In genomic region chr8:94566446-94567158, GRCm38 (mm10) we compare ENCODE assay signal across 12 mouse cellular contexts. TPM values are rescaled to one million over a fixed set of nuclear protein-coding genes. Genes with fewer than 3 reads are reported as not detected.
A peak's percentile ranks its signal among the peaks of the same experiment; 100 is the strongest.
DNase-seq lines count a peak whose midpoint lies in the region; ATAC-seq lines count a peak whose summit lies in the region.
"Had no signal": no experiment of that assay in that cellular context is flagged by ENCODE, and none has a peak within 500 bp of the region (broad histone marks: within the 10 kb centered on the region; RNA-seq: fewer than 3 reads in every experiment).

No protein-coding gene starts in this region.

- H3K4me3 ChIP-seq in liver, embryonic 13.5 days (replicated peaks), result no peak overlapping the region
- H3K4me3 ChIP-seq in hindbrain, embryonic 13.5 days, result no peak overlapping the region
- no peak overlapping the region for H3K4me3 ChIP-seq in neural tube, embryonic 14.5 days (ENCODE audit: low read depth, low read length)

- no peak overlapping the region for H3K4me2 ChIP-seq in liver, embryonic 13.5 days
- peak overlapping the region; percentile 36 for H3K4me2 ChIP-seq in hindbrain, embryonic 13.5 days
- H3K4me2 ChIP-seq in neural tube, embryonic 14.5 days (ENCODE audit: low read depth, low read length), result peak overlapping the region; percentile 9; the same call in 1 of the 2 replicates
- H3K4me2 ChIP-seq: liver, embryonic 11.5 days had no signal

- intact Hi-C loops in left cerebral cortex, postnatal 4 days (cut with DNase I), result no loop called here

- DNase-seq in liver, embryonic 13.5 days, result no peak
- no peak for DNase-seq in liver
- DNase-seq in kidney, postnatal 14 days, result peak; percentile 39
- DNase-seq in left cerebral cortex, postnatal 4 days, result no peak
- DNase-seq in ovary, postnatal 10 days (ENCODE audit: low spot score), result no peak
- no peak for DNase-seq in frontal cortex, postnatal 36 days (ENCODE audit: low spot score in 2 of 2)
- DNase-seq: gastrocnemius, postnatal 14 days; layer of hippocampus, postnatal 36 days had no signal

- WGBS in liver, embryonic 13.5 days (ENCODE audit: insufficient replicate concordance), result 57% methylated on average over 15 of the region's 15 CpGs
- 45% methylated on average over 15 of the region's 15 CpGs for WGBS in hindbrain, embryonic 13.5 days
- 39% methylated on average over 15 of the region's 15 CpGs for WGBS in neural tube, embryonic 14.5 days

- ATAC-seq in liver, embryonic 13.5 days (ENCODE audit: low read depth), result 0 out of 2 replicates have a peak, but pooled peaks have one; percentile 34
- peak; percentile 61 for ATAC-seq in hindbrain, embryonic 13.5 days (ENCODE audit: low FRiP score)
- no peak; the same call in 1 of the 2 replicates for ATAC-seq in neural tube, embryonic 14.5 days (ENCODE audit: low read depth)
- ATAC-seq: inflammation-experienced regulatory T-cells, adult 6 months had no signal

- no peaks in the 10 kb centered on the region for H3K9me3 ChIP-seq in liver, embryonic 13.5 days (replicated peaks)
- H3K9me3 ChIP-seq in hindbrain, embryonic 13.5 days, result no peaks in the 10 kb centered on the region
- no peaks in the 10 kb centered on the region for H3K9me3 ChIP-seq in neural tube, embryonic 14.5 days (ENCODE audit: control insufficient read depth, low read length)

- H3K27me3 ChIP-seq in liver, embryonic 13.5 days, result 0 out of 2 replicates have a peak, but pooled peaks cover 2% of the 10 kb centered on the region
- H3K27me3 ChIP-seq in hindbrain, embryonic 13.5 days, result peaks cover 16% of the 10 kb centered on the region; the same call in 1 of the 2 replicates
- H3K27me3 ChIP-seq in neural tube, embryonic 14.5 days (ENCODE audit: control insufficient read depth, insufficient read depth, low read length), result no peaks in the 10 kb centered on the region

- H3K4me1 ChIP-seq in liver, embryonic 13.5 days (replicated peaks), result no peaks in the 10 kb centered on the region
- H3K4me1 ChIP-seq in hindbrain, embryonic 13.5 days (replicated peaks), result peaks cover 40% of the 10 kb centered on the region
- peaks cover 18% of the 10 kb centered on the region for H3K4me1 ChIP-seq in neural tube, embryonic 14.5 days (ENCODE audit: control insufficient read depth, insufficient read depth, low read length)

- H3K36me3 ChIP-seq in liver, embryonic 13.5 days, result no peaks in the 10 kb centered on the region
- H3K36me3 ChIP-seq in hindbrain, embryonic 13.5 days, result no peaks in the 10 kb centered on the region
- no peaks in the 10 kb centered on the region for H3K36me3 ChIP-seq in neural tube, embryonic 14.5 days (ENCODE audit: control insufficient read depth, insufficient read depth, low read length)

- no peak overlapping the region for H3K27ac ChIP-seq in liver, embryonic 13.5 days
- H3K27ac ChIP-seq in hindbrain, embryonic 13.5 days, result peak overlapping the region; percentile 84
- H3K27ac ChIP-seq in neural tube, embryonic 14.5 days (ENCODE audit: low read depth, low read length), result peak overlapping the region; percentile 74

- H3K9ac ChIP-seq in liver, embryonic 13.5 days, result no peak overlapping the region
- H3K9ac ChIP-seq in hindbrain, embryonic 13.5 days, result peak overlapping the region; percentile 20; the same call in 1 of the 2 replicates
- no peak overlapping the region; the same call in 1 of the 2 replicates for H3K9ac ChIP-seq in neural tube, embryonic 14.5 days (replicated peaks; ENCODE audit: low read depth, low read length)

RNA-seq across cellular contexts. Expression of gene Cpne2, which starts 33.8 kb away (rescaled TPM):
- polyA plus RNA-seq in liver, embryonic 13.5 days (2015; fragmentation: Nextera tagmentation; extraction: Ambion mirVana), result 2.1 and 3.1 TPM in 2 replicates
- 13.8 and 18.3 TPM in 2 replicates for polyA plus RNA-seq in hindbrain, embryonic 13.5 days (2015; fragmentation: Nextera tagmentation; extraction: Ambion mirVana)
- 27.2 and 33.7 TPM in 2 replicates for polyA plus RNA-seq in neural tube, embryonic 14.5 days (2014; fragmentation: Nextera tagmentation; extraction: Ambion mirVana)
- 10 to 100 TPM; 56.9 to 67.4 TPM for total RNA-seq in left cerebral cortex, postnatal 4 days (2021)

RNA-seq across cellular contexts. Expression of gene Rspry1, which starts 35.1 kb away (rescaled TPM):
- 18.1 and 20.3 TPM in 2 replicates for polyA plus RNA-seq in liver, embryonic 13.5 days (2015; fragmentation: Nextera tagmentation; extraction: Ambion mirVana)
- 53.0 and 54.6 TPM in 2 replicates for polyA plus RNA-seq in hindbrain, embryonic 13.5 days (2015; fragmentation: Nextera tagmentation; extraction: Ambion mirVana)
- polyA plus RNA-seq in neural tube, embryonic 14.5 days (2014; fragmentation: Nextera tagmentation; extraction: Ambion mirVana), result 50.2 and 56.4 TPM in 2 replicates
- 10 to 100 TPM; 42.9 to 47.7 TPM for total RNA-seq in left cerebral cortex, postnatal 4 days (2021)

RNA-seq across cellular contexts. Expression of gene Fam192a, which starts 35.2 kb away (rescaled TPM):
- 36.8 and 47.6 TPM in 2 replicates for polyA plus RNA-seq in liver, embryonic 13.5 days (2015; fragmentation: Nextera tagmentation; extraction: Ambion mirVana)
- polyA plus RNA-seq in hindbrain, embryonic 13.5 days (2015; fragmentation: Nextera tagmentation; extraction: Ambion mirVana), result 89.0 and 94.0 TPM in 2 replicates
- polyA plus RNA-seq in neural tube, embryonic 14.5 days (2014; fragmentation: Nextera tagmentation; extraction: Ambion mirVana), result 72.8 and 81.4 TPM in 2 replicates
- total RNA-seq in left cerebral cortex, postnatal 4 days (2021), result 10 to 100 TPM; 39.0 to 54.3 TPM
